Mouse (Mus musculus): ENCODE results near the gene Atf5. TPM values are rescaled to one million over a fixed set of nuclear protein-coding genes. Genes with fewer than 3 reads are reported as not detected.
A peak's percentile ranks its signal among the peaks of the same experiment; 100 is the strongest.

Atf5 gene
- polyA plus RNA-seq (2017; shearing (Covaris generic)) = under 1 TPM; 0.19 to 0.35 TPM

- no peak for ATAC-seq
Observed at GRCm38 (mm10) chr7:44816470-44817021, at the start of gene Atf5. TSS of gene Atf5 (minus strand) at chr7:44816658.

GRCm38 (mm10) chr7:44864595-44865542 lies 48.4 kb upstream of the Atf5 start:
- no peak for ATAC-seq

GRCm38 (mm10) chr7:44863982-44864494 lies 47.6 kb upstream of the Atf5 start:
- no peak for ATAC-seq

GRCm38 (mm10) chr7:44863210-44863609 lies 46.8 kb upstream of the Atf5 start:
- ATAC-seq = no peak

DNA sequence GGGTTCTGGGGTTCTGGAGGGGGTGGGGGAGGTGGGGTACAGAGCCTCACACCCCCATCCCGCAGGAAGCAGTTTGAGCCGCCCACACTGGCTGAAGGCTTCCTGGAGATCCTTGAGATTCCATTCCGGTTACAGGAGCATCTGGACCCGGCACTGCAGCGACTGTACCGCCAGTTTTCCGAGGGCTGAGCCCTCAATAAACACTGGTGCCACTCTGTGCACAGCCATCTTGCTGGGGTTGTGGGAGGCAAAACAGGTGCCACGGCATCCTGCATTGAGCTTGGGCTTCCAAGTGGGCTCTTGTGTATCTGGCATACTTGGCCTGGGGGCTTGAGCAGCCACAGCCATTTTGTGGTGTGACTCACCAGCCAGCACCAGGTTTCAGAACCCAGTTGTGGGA lies 46.0 kb upstream of the Atf5 start:
- ATAC-seq = no peak

- ATAC-seq = no peak
Observed at GRCm38 (mm10) chr7:44861429-44861816, 45.0 kb upstream of the Atf5 start.

- ATAC-seq = peak; percentile 36
Observed at GRCm38 (mm10) chr7:44860576-44861428, 44.3 kb upstream of the Atf5 start.

GRCm38 (mm10) chr7:44859896-44860295 lies 43.4 kb upstream of the Atf5 start:
- ATAC-seq = no peak

DNA sequence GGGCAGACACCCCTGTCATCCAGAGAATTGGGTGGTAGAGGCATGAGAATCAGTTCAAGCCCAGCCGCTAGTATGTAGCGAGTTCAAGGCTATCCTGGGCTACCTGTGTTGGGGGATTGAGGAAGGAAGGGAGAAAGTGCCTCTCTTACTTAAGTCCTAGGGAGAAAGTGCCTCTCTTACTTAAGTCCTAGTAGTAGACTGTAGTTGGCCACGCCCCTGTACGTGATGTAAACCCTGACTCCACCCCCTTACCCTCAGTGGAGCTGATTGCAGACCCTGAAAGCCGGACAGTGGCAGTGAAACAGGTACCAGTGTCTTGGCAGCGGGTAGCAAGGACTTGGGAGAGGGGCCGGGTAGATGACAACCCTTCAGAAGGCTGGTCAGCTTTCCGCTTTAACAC lies 41.4 kb upstream of the Atf5 start:
- no peak for ATAC-seq

GRCm38 (mm10) chr7:44857042-44857552 lies 40.6 kb upstream of the Atf5 start, which contains the start of gene Pnkp:
TSS of gene Pnkp (plus strand) at chr7:44857139.
- peak; percentile 64 for ATAC-seq

- no peak for ATAC-seq
Observed at GRCm38 (mm10) chr7:44856265-44856916, 39.9 kb upstream of the Atf5 start.

DNA sequence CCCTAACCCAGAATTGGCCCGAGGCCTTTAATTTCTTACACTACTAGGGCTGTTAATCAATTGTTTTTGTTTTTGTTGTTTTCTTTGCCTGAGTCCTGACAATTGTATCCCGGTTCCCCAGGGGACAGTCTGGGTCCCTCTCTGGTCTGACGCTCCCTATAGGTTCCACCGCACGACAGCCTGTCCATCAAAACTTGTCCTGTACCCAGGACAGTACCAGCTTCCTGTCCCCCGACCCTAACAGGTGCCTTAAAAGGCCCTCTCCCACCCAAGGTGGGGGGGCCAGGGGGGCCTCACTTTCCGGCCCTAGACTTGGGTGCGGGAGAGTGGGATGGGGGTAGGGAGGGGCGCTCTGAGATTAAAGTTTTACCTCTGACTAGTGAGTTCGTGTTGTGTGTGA lies 38.6 kb upstream of the Atf5 start:
- ATAC-seq = no peak

DNA sequence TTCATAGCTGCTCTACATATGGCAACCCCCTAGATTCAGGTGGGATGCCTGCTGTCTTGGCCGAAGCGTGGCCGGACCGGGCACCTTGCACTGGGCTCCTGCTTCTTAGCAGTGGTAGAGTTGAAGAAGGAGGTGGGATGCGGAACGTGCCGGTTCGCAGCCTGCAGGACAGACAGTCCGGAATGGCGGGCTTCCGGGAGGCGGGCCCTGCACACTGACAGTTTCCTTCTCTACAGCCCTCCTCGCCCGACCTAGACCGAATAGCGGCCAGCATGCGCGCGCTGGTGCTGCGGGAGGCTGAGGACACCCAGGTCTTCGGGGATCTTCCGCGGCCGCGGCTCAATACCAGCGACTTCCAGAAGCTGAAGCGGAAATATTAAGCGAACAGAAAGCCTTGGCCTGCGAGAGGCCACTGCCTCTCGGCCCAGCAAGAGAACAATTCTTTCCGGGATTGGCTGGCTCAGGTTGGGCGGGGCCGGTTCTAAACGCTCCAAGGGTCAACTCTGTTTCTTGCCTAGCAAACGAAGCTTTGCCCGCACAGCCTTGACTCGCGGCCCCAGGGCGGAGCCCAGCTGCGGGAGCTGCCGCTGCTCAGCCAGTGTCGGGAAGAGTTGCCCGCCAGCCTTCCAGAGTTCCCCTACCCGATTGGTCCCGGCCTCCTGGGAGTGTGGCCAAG lies 38.0 kb upstream of the Atf5 start:
- ATAC-seq = peak; percentile 48

DNA sequence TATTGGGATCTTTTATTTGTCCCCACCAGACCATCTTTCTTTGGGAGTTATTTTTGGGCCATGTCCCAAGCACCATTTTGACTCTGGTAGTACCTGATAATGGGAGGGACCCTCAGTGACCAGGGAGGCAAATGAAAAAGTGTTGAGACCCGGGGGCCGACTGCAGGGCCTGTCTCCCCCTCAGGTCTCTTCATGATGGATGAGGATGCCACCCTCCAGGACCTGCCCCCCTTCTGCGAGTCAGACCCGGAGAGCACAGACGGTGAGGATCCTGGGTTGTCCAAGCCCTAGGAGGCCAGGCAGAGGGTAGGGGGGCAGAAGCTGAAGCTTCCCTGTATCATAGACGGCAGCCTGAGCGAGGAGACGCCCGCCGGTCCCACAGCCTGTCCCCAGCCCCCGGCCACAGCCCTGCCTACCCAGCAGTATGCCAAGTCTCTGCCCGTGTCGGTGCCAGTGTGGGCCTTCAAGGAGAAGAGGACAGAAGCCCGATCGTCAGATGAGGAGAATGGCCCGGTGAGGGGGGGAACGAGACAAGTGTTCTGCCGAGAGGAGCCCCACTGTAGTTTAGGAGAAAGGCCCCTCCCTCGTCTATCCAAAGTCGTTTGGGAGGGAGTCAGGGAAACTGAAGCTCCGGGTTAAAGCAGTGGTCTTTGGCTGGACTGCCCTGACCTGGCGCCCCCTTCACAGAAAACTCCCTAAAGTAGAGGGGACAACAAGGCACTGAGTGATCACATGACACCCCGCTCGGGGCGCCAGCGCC lies 37.3 kb upstream of the Atf5 start:
- ATAC-seq = no peak

GRCm38 (mm10) chr7:44853065-44853464 lies 36.6 kb upstream of the Atf5 start:
- ATAC-seq = no peak

- no peak for ATAC-seq
Observed at GRCm38 (mm10) chr7:44852259-44853027, 36.0 kb upstream of the Atf5 start.

DNA sequence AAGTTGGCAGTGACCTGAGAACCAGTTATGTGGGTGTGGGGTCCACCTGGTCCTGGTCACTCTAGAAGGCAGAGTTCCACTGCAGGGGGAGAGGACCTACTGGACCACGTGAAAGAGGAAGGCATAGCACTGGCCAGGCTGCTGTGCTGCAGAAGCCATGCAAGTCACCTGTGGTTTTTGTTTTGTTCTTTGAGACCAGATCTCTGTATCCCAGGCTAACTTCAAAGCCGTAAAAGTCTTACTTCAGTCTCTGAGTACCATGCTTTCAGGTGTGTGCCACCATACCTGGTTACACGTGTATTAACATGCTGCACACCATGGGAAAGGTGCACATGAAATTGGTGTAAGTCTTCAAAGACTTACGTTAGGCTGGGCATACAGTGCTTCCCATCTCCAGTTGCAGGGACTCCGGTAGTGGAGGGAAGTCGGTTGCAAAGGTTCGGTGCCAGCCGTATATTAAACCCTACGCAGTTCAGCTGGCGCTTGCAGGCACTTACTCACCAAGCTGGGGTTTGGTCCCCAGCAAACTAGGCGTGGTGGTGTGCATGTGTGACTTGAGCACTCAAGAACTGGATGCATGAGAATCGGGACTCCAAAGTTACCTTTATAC lies 35.3 kb upstream of the Atf5 start:
- ATAC-seq = no peak

DNA sequence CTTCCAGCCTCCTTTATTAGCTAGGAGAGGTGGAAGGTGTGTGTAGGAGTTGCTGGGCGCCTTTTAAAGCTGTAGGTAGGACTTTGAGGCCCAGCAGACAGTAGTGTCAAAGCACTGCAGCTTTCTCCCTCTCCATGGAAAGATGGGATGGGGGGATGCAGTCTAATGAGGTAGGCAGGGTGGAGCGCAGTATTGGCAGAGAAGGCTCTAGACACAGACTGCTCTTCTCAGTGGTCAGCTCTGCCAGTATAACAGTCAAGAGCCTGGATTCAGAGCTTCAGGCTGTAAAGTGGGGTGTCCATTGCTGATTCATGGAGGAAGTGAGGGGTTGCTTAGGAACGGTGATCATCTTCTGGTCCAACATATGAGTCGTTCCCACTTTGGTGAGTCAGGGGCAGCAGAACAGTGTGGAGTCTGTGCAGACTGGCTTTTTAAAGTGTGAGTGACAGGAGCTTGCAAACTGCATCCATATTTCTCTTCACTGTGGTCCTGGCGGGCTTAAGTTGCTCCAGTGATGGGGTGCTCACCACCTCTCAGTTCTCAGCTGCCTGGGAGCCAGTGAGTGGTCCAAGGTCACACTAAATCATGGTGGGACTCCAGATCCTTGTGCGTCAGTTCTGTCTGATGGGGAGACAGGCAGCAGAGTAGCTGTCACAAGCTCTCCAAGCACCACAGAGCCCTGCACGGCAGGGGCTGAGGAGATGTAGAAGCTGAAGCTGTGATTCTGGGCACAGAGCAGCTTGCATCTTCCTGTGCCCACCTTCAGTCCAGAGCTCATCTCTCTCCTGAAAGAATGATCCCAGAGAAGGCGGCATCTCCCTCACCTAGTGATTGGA lies 34.5 kb upstream of the Atf5 start:
- no peak for ATAC-seq
